Mouse (Mus musculus) olfactory bulb, adult 2 months (tissue): ENCODE measurements at regions not wholly inside any gene's neighbourhood (a gene's known extent, or its start where the extent isn't known, plus 50 kb on each side); places are given as distances from the start of the nearest gene placed in this dataset.

Experiments
- CTCF ChIP-seq: fragments of 200-500 bp; IDR thresholded peaks from 2 replicates; pipeline ENCODE4 v1.5.1; 2012; ENCODE audit warnings: low read depth, mild to moderate bottlenecking, low read length, moderate library complexity; ENCODE audit not compliant: insufficient read depth
- POLR2A ChIP-seq: fragments of 200-500 bp; IDR thresholded peaks from 2 replicates; pipeline ENCODE4 v1.6.1; 2012; ENCODE audit warnings: mild to moderate bottlenecking, low read depth, low read length, moderate library complexity; ENCODE audit not compliant: insufficient read depth

DNA sequence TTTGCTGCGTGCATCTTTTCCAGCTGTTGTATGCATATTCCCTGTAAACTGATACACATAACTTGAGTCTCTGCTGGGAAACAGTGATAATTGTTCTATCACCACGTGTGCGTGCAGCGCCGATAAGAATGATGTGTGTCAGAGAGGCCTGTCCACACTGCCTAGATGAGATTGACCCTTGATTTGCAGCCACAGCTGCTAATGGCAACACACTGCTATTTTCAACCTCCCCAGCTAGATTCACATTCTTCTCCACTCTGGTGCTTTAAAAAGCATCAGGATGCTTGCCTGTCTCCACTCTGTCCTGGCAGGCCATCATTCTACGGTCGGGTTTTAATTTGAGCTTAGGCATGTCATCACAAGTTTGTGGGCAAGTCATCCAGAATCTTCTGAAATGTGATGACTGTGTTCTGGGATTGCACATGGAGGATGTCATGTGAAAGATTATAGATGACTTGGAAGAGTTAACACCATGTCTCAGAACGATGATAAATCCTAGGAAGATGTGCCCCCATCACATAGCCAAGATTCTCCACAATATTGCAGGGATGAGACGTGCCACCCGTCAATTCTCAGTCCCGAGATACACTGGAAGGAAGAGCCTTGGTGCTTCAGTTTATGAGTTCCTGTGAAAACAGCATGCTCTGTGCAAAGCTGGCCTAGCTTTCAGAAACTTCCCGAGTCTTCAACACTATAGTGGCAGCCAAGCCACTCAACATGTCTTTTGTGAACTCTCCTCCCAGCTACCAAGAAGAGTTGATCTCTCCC, 123.6 kb upstream of the Nrip1 start:
- TF ChIP-seq CTCF (no peak), POLR2A (no peak)
